In the genomic region with DNA sequence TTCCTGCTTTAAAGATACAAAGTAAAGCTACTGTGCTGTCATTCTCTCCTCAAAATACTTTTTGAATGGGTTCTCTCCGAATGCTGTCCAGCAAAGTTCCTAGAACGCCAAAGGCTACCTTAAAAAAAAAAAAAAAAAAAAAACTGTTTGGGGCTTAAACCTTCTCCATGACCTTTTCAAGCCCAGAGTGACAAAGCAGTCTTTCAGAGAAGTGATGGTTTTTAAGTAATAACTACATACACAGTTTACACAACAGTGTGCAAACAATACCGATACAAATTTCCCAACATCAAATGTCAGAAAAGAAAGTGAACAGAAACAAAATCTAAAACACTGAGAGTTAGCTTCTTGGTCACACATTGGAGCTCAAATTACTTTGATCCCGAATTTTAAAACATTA, we compare ENCODE assay signal across 10 mouse cellular contexts. TPM values are rescaled to one million over a fixed set of nuclear protein-coding genes. Genes with fewer than 3 reads are reported as not detected.
DNase-seq lines count a peak whose midpoint lies in the region; ATAC-seq lines count a peak whose summit lies in the region.
"Had no signal": no experiment of that assay in that cellular context is flagged by ENCODE, and none has a peak within 500 bp of the region (broad histone marks: within the 10 kb centered on the region; RNA-seq: fewer than 3 reads in every experiment).

No protein-coding gene starts in this region.

- 34% methylated on average over 4 of the region's 4 CpGs for WGBS in lung, embryonic 16.5 days
- WGBS in forebrain, embryonic 15.5 days: 53% methylated on average over 4 of the region's 4 CpGs
- 51% methylated on average over 4 of the region's 4 CpGs for WGBS in liver, embryonic 11.5 days
- WGBS in stomach, embryonic 15.5 days: 35% methylated on average over 4 of the region's 4 CpGs

- no peaks in the 10 kb centered on the region for H3K9me3 ChIP-seq in lung, embryonic 16.5 days (ENCODE audit: control insufficient read depth, low read length)
- H3K9me3 ChIP-seq in forebrain, embryonic 15.5 days: no peaks in the 10 kb centered on the region
- H3K9me3 ChIP-seq in liver, embryonic 11.5 days (ENCODE audit: control insufficient read depth, low read length): no peaks in the 10 kb centered on the region
- no peaks in the 10 kb centered on the region for H3K9me3 ChIP-seq in stomach, embryonic 15.5 days

- peaks cover 5% of the 10 kb centered on the region; the same call in 1 of the 2 replicates for H3K4me1 ChIP-seq in lung, embryonic 16.5 days (replicated peaks; ENCODE audit: control insufficient read depth, insufficient read depth, low read length)
- peaks cover 10% of the 10 kb centered on the region for H3K4me1 ChIP-seq in forebrain, embryonic 15.5 days
- peaks cover 2% of the 10 kb centered on the region; the same call in 1 of the 2 replicates for H3K4me1 ChIP-seq in liver, embryonic 11.5 days (replicated peaks; ENCODE audit: control insufficient read depth, insufficient read depth, low read length)
- no peaks in the 10 kb centered on the region; the same call in 1 of the 2 replicates for H3K4me1 ChIP-seq in stomach, embryonic 15.5 days

- peak overlapping the region; percentile 74; the same call in 1 of the 2 replicates for H3K4me2 ChIP-seq in lung, embryonic 16.5 days (ENCODE audit: low read depth, low read length)
- H3K4me2 ChIP-seq in forebrain, embryonic 15.5 days (replicated peaks): peak overlapping the region; percentile 65
- H3K4me2 ChIP-seq in liver, embryonic 11.5 days: peak overlapping the region; percentile 87
- peak overlapping the region; percentile 57 for H3K4me2 ChIP-seq in stomach, embryonic 15.5 days

- no peak for DNase-seq in lung, adult 18-20 months
- no peak for DNase-seq in liver, embryonic 11.5 days (ENCODE audit: low spot score)
- no peak for DNase-seq in frontal cortex, postnatal 25 days (ENCODE audit: low spot score in 2 of 2)
- no peak for DNase-seq in spleen, postnatal 10 days (ENCODE audit: low spot score in 2 of 2)
- DNase-seq: cerebellum, adult 9-11 months had no signal

- no peak overlapping the region for H3K4me3 ChIP-seq in lung, embryonic 16.5 days (ENCODE audit: low read length)
- peak overlapping the region; percentile 80 for H3K4me3 ChIP-seq in forebrain, embryonic 15.5 days
- H3K4me3 ChIP-seq in liver, embryonic 11.5 days (ENCODE audit: low read depth, low read length): peak overlapping the region; percentile 73; the same call in 1 of the 2 replicates
- no peak overlapping the region for H3K4me3 ChIP-seq in stomach, embryonic 15.5 days (replicated peaks)

- H3K36me3 ChIP-seq in lung, embryonic 16.5 days (ENCODE audit: control insufficient read depth, insufficient read depth, low read length): peaks cover 2% of the 10 kb centered on the region; the same call in 1 of the 2 replicates
- peaks cover 6% of the 10 kb centered on the region for H3K36me3 ChIP-seq in forebrain, embryonic 15.5 days
- no peaks in the 10 kb centered on the region; the same call in 1 of the 2 replicates for H3K36me3 ChIP-seq in liver, embryonic 11.5 days (ENCODE audit: control insufficient read depth, insufficient read depth, low read length)
- H3K36me3 ChIP-seq in stomach, embryonic 15.5 days: no peaks in the 10 kb centered on the region

- H3K9ac ChIP-seq in lung, embryonic 16.5 days (ENCODE audit: low read length): no peak overlapping the region
- H3K9ac ChIP-seq in forebrain, embryonic 15.5 days (replicated peaks): peak overlapping the region; percentile 90
- H3K9ac ChIP-seq in liver, embryonic 11.5 days (ENCODE audit: low read depth, low read length): no peak overlapping the region
- no peak overlapping the region for H3K9ac ChIP-seq in stomach, embryonic 15.5 days

- H3K27me3 ChIP-seq in lung, embryonic 16.5 days (ENCODE audit: control insufficient read depth, insufficient read depth, low read depth, low read length): no peaks in the 10 kb centered on the region
- no peaks in the 10 kb centered on the region for H3K27me3 ChIP-seq in forebrain, embryonic 15.5 days
- H3K27me3 ChIP-seq in liver, embryonic 11.5 days (replicated peaks; ENCODE audit: control insufficient read depth, insufficient read depth, low read length): no peaks in the 10 kb centered on the region
- no peaks in the 10 kb centered on the region for H3K27me3 ChIP-seq in stomach, embryonic 15.5 days (replicated peaks)

- no peak overlapping the region for H3K27ac ChIP-seq in lung, embryonic 16.5 days (ENCODE audit: low read length)
- peak overlapping the region; percentile 94 for H3K27ac ChIP-seq in forebrain, embryonic 15.5 days (replicated peaks)
- H3K27ac ChIP-seq in liver, embryonic 11.5 days (ENCODE audit: low read depth, low read length): no peak overlapping the region
- no peak overlapping the region for H3K27ac ChIP-seq in stomach, embryonic 15.5 days

- ATAC-seq in lung, embryonic 16.5 days (ENCODE audit: low read depth): no peak
- ATAC-seq in forebrain, embryonic 15.5 days (replicated peaks): no peak
- ATAC-seq in liver, embryonic 11.5 days (replicated peaks; ENCODE audit: low FRiP score): no peak
- no peak for ATAC-seq in stomach, embryonic 15.5 days (ENCODE audit: insufficient read depth, low FRiP score, low read depth)
- ATAC-seq in CD4-positive, CD25-positive, alpha-beta regulatory T cell, adult 4 months: no peak
- ATAC-seq: inflammation-experienced regulatory T-cells, adult 6 months had no signal

RNA-seq across cellular contexts. Expression of a gene that starts 1.3 kb away (rescaled TPM):
- 42.5 and 43.8 TPM in 2 replicates for polyA plus RNA-seq in lung, embryonic 16.5 days (2015; fragmentation: Nextera tagmentation; extraction: Ambion mirVana)
- 43.5 and 45.0 TPM in 2 replicates for polyA plus RNA-seq in forebrain, embryonic 15.5 days (2015; fragmentation: Nextera tagmentation; extraction: Ambion mirVana)
- polyA plus RNA-seq in liver, embryonic 11.5 days (2014; fragmentation: Nextera tagmentation; extraction: Ambion mirVana): 33.1 and 37.9 TPM in 2 replicates
- polyA plus RNA-seq in stomach, embryonic 15.5 days (2015; fragmentation: Nextera tagmentation; extraction: Ambion mirVana): 48.3 and 48.4 TPM in 2 replicates
- 10 to 100 TPM; 65.7 to 69.5 TPM for polyA plus RNA-seq in CD4-positive, CD25-positive, alpha-beta regulatory T cell, adult 4 months (2017; shearing (Covaris generic))

RNA-seq across cellular contexts. Expression of a gene that starts 55.8 kb away (rescaled TPM):
- polyA plus RNA-seq in lung, embryonic 16.5 days (2015; fragmentation: Nextera tagmentation; extraction: Ambion mirVana): 45.2 and 46.6 TPM in 2 replicates
- polyA plus RNA-seq in forebrain, embryonic 15.5 days (2015; fragmentation: Nextera tagmentation; extraction: Ambion mirVana): 39.7 and 40.0 TPM in 2 replicates
- polyA plus RNA-seq in liver, embryonic 11.5 days (2014; fragmentation: Nextera tagmentation; extraction: Ambion mirVana): 39.1 and 39.4 TPM in 2 replicates
- polyA plus RNA-seq in stomach, embryonic 15.5 days (2015; fragmentation: Nextera tagmentation; extraction: Ambion mirVana): 44.4 and 48.2 TPM in 2 replicates
- 10 to 100 TPM; 50.9 to 58.6 TPM for polyA plus RNA-seq in CD4-positive, CD25-positive, alpha-beta regulatory T cell, adult 4 months (2017; shearing (Covaris generic))

Comparison
In these comparisons a context has a peak if more than half of its experiments do, and no peak if none do; other contexts are left out.
1. H3K4me3 ChIP-seq: peak in forebrain, embryonic 15.5 days (single experiment) and liver, embryonic 11.5 days (single experiment); none in lung, embryonic 16.5 days (single experiment) and stomach, embryonic 15.5 days (single experiment).
2. Peak in every context shown above with its lines, with median percentiles within 50 percentile points of each other: H3K4me2 ChIP-seq.